Mouse (Mus musculus) myocyte (in vitro differentiated cells): ENCODE measurements around the gene Uqcr11. TPM values are rescaled to one million over a fixed set of nuclear protein-coding genes. Genes with fewer than 3 reads are reported as not detected.

ENCODE experiments used
- H3K27me3 ChIP-seq: one replicate; pipeline ENCODE4 v1.6.1; 2011; ENCODE audit not compliant: control insufficient read depth, insufficient read depth, insufficient read length
- H3K36me3 ChIP-seq: one replicate; pipeline ENCODE4 v1.6.1; 2011; ENCODE audit not compliant: control insufficient read depth, insufficient read depth
- H3K4me2 ChIP-seq: one replicate; pipeline ENCODE4 v1.6.1; 2011; ENCODE audit warnings: low read depth, control low read depth
- H3K4me3 ChIP-seq: one replicate; pipeline ENCODE4 v1.5.1; 2011; ENCODE audit warnings: mild to moderate bottlenecking, control low read depth, moderate library complexity
- H3K79me2 ChIP-seq: one replicate; pipeline ENCODE4 v1.6.1; 2011; ENCODE audit not compliant: control insufficient read depth, insufficient read depth
- H3ac ChIP-seq: one replicate; pipeline ENCODE4 v1.6.1; 2011; ENCODE audit not compliant: control insufficient read depth, insufficient read length
- CEBPB ChIP-seq: IDR thresholded peaks from 2 replicates; pipeline ENCODE4 v1.6.1; 2011; ENCODE audit warnings: mild to moderate bottlenecking, moderate library complexity; ENCODE audit not compliant: poor library complexity, insufficient read depth, severe bottlenecking
- E2F4 ChIP-seq: IDR thresholded peaks from one replicate; pipeline ENCODE4 v1.6.1; 2011; ENCODE audit warnings: mild to moderate bottlenecking, control low read depth, moderate library complexity; ENCODE audit not compliant: insufficient read depth
- MAX ChIP-seq: IDR thresholded peaks from one replicate; pipeline ENCODE4 v1.6.1; 2011; ENCODE audit warnings: low read depth, mild to moderate bottlenecking, control low read depth
- MYOD1 ChIP-seq, 3 experiments: IDR thresholded peaks; one replicate each; pipeline ENCODE4 v1.6.1; 2011; ENCODE audit warnings: control low read depth in 2 of 3, low read depth in 2 of 3, mild to moderate bottlenecking in 2 of 3, moderate library complexity in 1 of 3; ENCODE audit not compliant: insufficient read length in 2 of 3, control insufficient read depth in 1 of 3
- MYOG ChIP-seq, 3 experiments: IDR thresholded peaks; one replicate each; pipeline ENCODE4 v1.6.1; 2011; ENCODE audit warnings: control low read depth in 2 of 3, low read depth in 2 of 3, mild to moderate bottlenecking in 2 of 3; ENCODE audit not compliant: insufficient read length in 2 of 3, control insufficient read depth in 1 of 3, insufficient read depth in 1 of 3
- POLR2A ChIP-seq: IDR thresholded peaks from one replicate; pipeline ENCODE4 v1.6.1; 2011; ENCODE audit warnings: low read depth, mild to moderate bottlenecking, control low read depth, moderate library complexity; ENCODE audit not compliant: insufficient read length
- REST ChIP-seq: IDR thresholded peaks from one replicate; pipeline ENCODE4 v1.6.1; 2011; ENCODE audit warnings: mild to moderate bottlenecking, control low read depth, moderate library complexity; ENCODE audit not compliant: insufficient read depth, insufficient read length
- SRF ChIP-seq: IDR thresholded peaks from one replicate; pipeline ENCODE4 v1.6.1; 2011; ENCODE audit warnings: low read depth; ENCODE audit not compliant: control insufficient read depth, insufficient read length
- TCF12 ChIP-seq: IDR thresholded peaks from one replicate; pipeline ENCODE4 v1.6.1; 2011; ENCODE audit warnings: mild to moderate bottlenecking, control low read depth; ENCODE audit not compliant: poor library complexity, insufficient read depth, severe bottlenecking
- TCF3 ChIP-seq: IDR thresholded peaks from one replicate; pipeline ENCODE4 v1.6.1; 2011; ENCODE audit warnings: low read depth, control low read depth; ENCODE audit not compliant: insufficient read length
- USF1 ChIP-seq: IDR thresholded peaks from one replicate; pipeline ENCODE4 v1.6.1; 2011; ENCODE audit warnings: low read depth, mild to moderate bottlenecking, control low read depth, moderate library complexity
- polyA plus RNA-seq: library from polyadenylated mRNA; unstranded; fragments of >200 nt; fragmentation: generic; extraction: Trizol; gene quantifications from one replicate; pipeline ENCODE4 v1.2.1, GENCODE M21; 2012; ENCODE audit warnings: missing spikeins

Uqcr11 gene
- polyA plus RNA-seq, 1 experiment = 1,247 TPM

- Histone ChIP-seq H3K27me3 (peaks cover 71% of the 10 kb centered on the region), H3K4me2 (no peak overlapping the region), H3K79me2 (no peaks in the 10 kb centered on the region), H3K36me3 (no peaks in the 10 kb centered on the region), H3K4me3 (no peak overlapping the region), H3ac (no peak overlapping the region)
- no peak for TF ChIP-seq MAX
- TF ChIP-seq TCF3 = no peak
- no peak for TF ChIP-seq POLR2A
- TF ChIP-seq E2F4 = no peak
- no peak for TF ChIP-seq CEBPB
- TF ChIP-seq USF1 = no peak
- TF ChIP-seq MYOG (IDR thresholded peaks at IDR 0.05; ENCODE audit: control insufficient read depth in 1 of 3, insufficient read depth in 1 of 3, insufficient read length in 2 of 3, low read depth in 2 of 3) = no peak
- no peak for TF ChIP-seq SRF
- no peak for TF ChIP-seq TCF12
These were observed 49.3 kb downstream of the Uqcr11 start for GRCm38 (mm10) chr10:80357336-80357735.

- Histone ChIP-seq H3K4me2 (no peak overlapping the region), H3K27me3 (peaks cover 71% of the 10 kb centered on the region), H3ac (no peak overlapping the region), H3K4me3 (no peak overlapping the region), H3K79me2 (no peaks in the 10 kb centered on the region), H3K36me3 (no peaks in the 10 kb centered on the region)
- TF ChIP-seq MAX (no peak), SRF (no peak), REST (no peak)
These were observed 49.9 kb downstream of the Uqcr11 start for GRCm38 (mm10) chr10:80356737-80357136.

- peaks cover 69% of the 10 kb centered on the region for H3K27me3 ChIP-seq
- no peak within 1 kb of the TSS for H3K4me3 ChIP-seq
- TF ChIP-seq TCF3 (no peak), USF1 (no peak), TCF12 (no peak), MAX (no peak), CEBPB (no peak)
- H3K79me2 ChIP-seq = no peaks in the 10 kb centered on the region
- H3K4me2 ChIP-seq = no peak within 1 kb of the TSS
- H3ac ChIP-seq = no peak within 1 kb of the TSS
- H3K36me3 ChIP-seq = no peaks in the 10 kb centered on the region
These were observed 50.5 kb downstream of the Uqcr11 start, which contains the start of gene Plk5 for GRCm38 (mm10) chr10:80356001-80356682. Gene Plk5, plus strand, starts transcription at chr10:80356459.

GRCm38 (mm10) chr10:80355431-80355830 lies 51.2 kb downstream of the Uqcr11 start:
- no peak overlapping the region for H3K4me2 ChIP-seq
- H3K27me3 ChIP-seq = peaks cover 62% of the 10 kb centered on the region
- no peak overlapping the region for H3K4me3 ChIP-seq
- TF ChIP-seq POLR2A (no peak), TCF12 (no peak), MYOD1 (IDR thresholded peaks at IDR 0.05; ENCODE audit: control insufficient read depth in 1 of 3, insufficient read length in 2 of 3, low read depth in 2 of 3) (no peak)
- no peaks in the 10 kb centered on the region for H3K36me3 ChIP-seq
- no peak overlapping the region for H3ac ChIP-seq
- H3K79me2 ChIP-seq = no peaks in the 10 kb centered on the region

Other genes with a start within 250 kb of the Uqcr11 start
- gene Cirbp, start 240.8 kb downstream of the Uqcr11 start, polyA plus RNA-seq = 54.2 TPM
- 23.5 TPM for gene 1600002K03Rik, start 233.9 kb downstream of the Uqcr11 start, polyA plus RNA-seq
- gene Efna2, start 227.3 kb downstream of the Uqcr11 start, polyA plus RNA-seq = 3.6 TPM
- gene Mum1, start 180.4 kb downstream of the Uqcr11 start, polyA plus RNA-seq = 30.7 TPM
- gene Ndufs7, start 157.7 kb downstream of the Uqcr11 start, polyA plus RNA-seq = 407 TPM
- gene Gamt, start 145.8 kb downstream of the Uqcr11 start, polyA plus RNA-seq = 162 TPM
- 123 TPM for gene Dazap1, start 145.3 kb downstream of the Uqcr11 start, polyA plus RNA-seq
- 4,761 TPM for gene Rps15, start 114.4 kb downstream of the Uqcr11 start, polyA plus RNA-seq
- gene Apc2, start 110.9 kb downstream of the Uqcr11 start, polyA plus RNA-seq = 0.24 TPM
- 44.0 TPM for gene 2310011J03Rik, start 86.3 kb downstream of the Uqcr11 start, polyA plus RNA-seq
- gene Pcsk4, start 77.3 kb downstream of the Uqcr11 start, polyA plus RNA-seq = 2.1 TPM
- 25.7 TPM for gene Reep6, start 76.9 kb downstream of the Uqcr11 start, polyA plus RNA-seq
- 57.8 TPM for gene Adamtsl5, start 58.4 kb downstream of the Uqcr11 start, polyA plus RNA-seq
- gene Plk5, start 50.4 kb downstream of the Uqcr11 start, polyA plus RNA-seq = 0.05 TPM
- gene Mex3d, start 19.2 kb downstream of the Uqcr11 start, polyA plus RNA-seq = 29.6 TPM
- 190 TPM for gene Mbd3, start 7.3 kb downstream of the Uqcr11 start, polyA plus RNA-seq
- 67.5 TPM for gene Tcf3, start 26.8 kb upstream of the Uqcr11 start, polyA plus RNA-seq
- not detected for gene Onecut3, start 88.0 kb upstream of the Uqcr11 start, polyA plus RNA-seq
- 0.08 TPM for gene Atp8b3, start 132.3 kb upstream of the Uqcr11 start, polyA plus RNA-seq
- 18.8 TPM for gene Rexo1, start 154.7 kb upstream of the Uqcr11 start, polyA plus RNA-seq
- 16.0 TPM for gene Klf16, start 170.5 kb upstream of the Uqcr11 start, polyA plus RNA-seq
- 111 TPM for gene Abhd17a, start 183.5 kb upstream of the Uqcr11 start, polyA plus RNA-seq
- 141 TPM for gene Scamp4, start 196.0 kb upstream of the Uqcr11 start, polyA plus RNA-seq
- 5.7 TPM for gene Adat3, start 196.1 kb upstream of the Uqcr11 start, polyA plus RNA-seq
- gene Gm49322, start 199.2 kb upstream of the Uqcr11 start, polyA plus RNA-seq = 1.0 TPM
- 178 TPM for gene Csnk1g2, start 216.0 kb upstream of the Uqcr11 start, polyA plus RNA-seq